Mouse (Mus musculus) forebrain, embryonic 13.5 days (tissue): ENCODE results near the gene Obscn. TPM values are rescaled to one million over a fixed set of nuclear protein-coding genes. Genes with fewer than 3 reads are reported as not detected.

ENCODE experiments used
- ATAC-seq: fragments of 200-750 bp; cut with Nextera tagmentation; 2 replicates; pipeline ENCODE4 v1.8.0; 2017
- H3K27ac ChIP-seq: fragments of 300-500 bp; sonication (generic); 2 replicates; pipeline ENCODE4 v1.5.1; 2015; ENCODE audit warnings: inconsistent platforms, mild to moderate bottlenecking, moderate library complexity
- H3K27me3 ChIP-seq: fragments of 300-500 bp; sonication (generic); 2 replicates; pipeline ENCODE4 v1.6.1; 2015; ENCODE audit warnings: mild to moderate bottlenecking, inconsistent platforms
- H3K36me3 ChIP-seq: fragments of 300-500 bp; sonication (generic); 2 replicates; pipeline ENCODE4 v1.6.1; 2015; ENCODE audit warnings: mild to moderate bottlenecking, inconsistent platforms; ENCODE audit not compliant: poor library complexity, severe bottlenecking
- H3K4me1 ChIP-seq: fragments of 300-500 bp; sonication (generic); 2 replicates; pipeline ENCODE4 v1.6.1; 2015; ENCODE audit warnings: inconsistent platforms
- H3K4me2 ChIP-seq: fragments of 300-500 bp; sonication (generic); 2 replicates; pipeline ENCODE4 v1.6.1; 2015; ENCODE audit warnings: inconsistent platforms, mild to moderate bottlenecking, moderate library complexity
- H3K4me3 ChIP-seq: fragments of 300-500 bp; sonication (generic); 2 replicates; pipeline ENCODE4 v1.5.1; 2015; ENCODE audit warnings: mild to moderate bottlenecking, inconsistent platforms
- H3K9ac ChIP-seq: fragments of 300-500 bp; sonication (generic); 2 replicates; pipeline ENCODE4 v1.6.1; 2015; ENCODE audit warnings: mild to moderate bottlenecking, inconsistent platforms
- H3K9me3 ChIP-seq: fragments of 300-500 bp; sonication (generic); replicated peaks from 2 replicates; pipeline ENCODE4 v1.6.1; 2016; ENCODE audit warnings: inconsistent platforms
- WGBS: fragments of 180-500 bp; shearing (Covaris S2); methylation state at CpG from one replicate; pipeline ENCODE4 v1.1.7; 2015; 5-methylcytosine and 5-hydroxymethylcytosine counted together
- polyA plus RNA-seq: library from polyadenylated mRNA; unstranded; fragments of >200 nt; fragmentation: Nextera tagmentation; extraction: Ambion mirVana; gene quantifications from 2 replicates; pipeline ENCODE4 v1.2.1, GENCODE M21; 2015

Gene Obscn
- polyA plus RNA-seq, 1 experiment from 2014 or later, result 0.04 TPM

- no peak for ATAC-seq
- Histone ChIP-seq H3K27me3 (peaks cover 3% of the 10 kb centered on the region; the same call in 1 of the 2 replicates), H3K4me1 (peaks cover 10% of the 10 kb centered on the region), H3K4me3 (no peak overlapping the region), H3K9me3 (peaks cover 6% of the 10 kb centered on the region; the same call in 1 of the 2 replicates), H3K27ac (no peak overlapping the region), H3K36me3 (peaks cover 10% of the 10 kb centered on the region; the same call in 1 of the 2 replicates), H3K9ac (no peak overlapping the region), H3K4me2 (no peak overlapping the region)
- WGBS, result 86% methylated on average over 7 of the region's 7 CpGs
These were observed 172.0 kb downstream of the Obscn start for GRCm38 (mm10) chr11:58964216-58964615.

GRCm38 (mm10) chr11:58963543-58963942 is 172.7 kb downstream of the Obscn start:
- Histone ChIP-seq H3K4me1 (peaks cover 16% of the 10 kb centered on the region), H3K9me3 (peaks cover 6% of the 10 kb centered on the region; the same call in 1 of the 2 replicates), H3K4me3 (no peak overlapping the region), H3K9ac (no peak overlapping the region), H3K36me3 (peaks cover 9% of the 10 kb centered on the region; the same call in 1 of the 2 replicates), H3K4me2 (no peak overlapping the region), H3K27me3 (peaks cover 3% of the 10 kb centered on the region; the same call in 1 of the 2 replicates), H3K27ac (no peak overlapping the region)
- 33% methylated on average over 17 of the region's 17 CpGs for WGBS
- no peak for ATAC-seq

- Histone ChIP-seq H3K36me3 (peaks cover 12% of the 10 kb centered on the region), H3K4me3 (no peak overlapping the region), H3K4me2 (no peak overlapping the region), H3K9me3 (peaks cover 6% of the 10 kb centered on the region; the same call in 1 of the 2 replicates), H3K4me1 (peaks cover 36% of the 10 kb centered on the region), H3K27ac (no peak overlapping the region), H3K9ac (no peak overlapping the region), H3K27me3 (peaks cover 3% of the 10 kb centered on the region; the same call in 1 of the 2 replicates)
- WGBS, result 69% methylated on average over 50 of the region's 50 CpGs
- no peak for ATAC-seq
These were observed 174.6 kb downstream of the Obscn start for GRCm38 (mm10) chr11:58961364-58962177.

- peaks cover 43% of the 10 kb centered on the region for H3K4me1 ChIP-seq
These were observed 176.2 kb downstream of the Obscn start for GRCm38 (mm10) chr11:58959921-58960465.

GRCm38 (mm10) chr11:58959186-58959825 is 176.9 kb downstream of the Obscn start:
- Histone ChIP-seq H3K4me1 (peaks cover 43% of the 10 kb centered on the region), H3K36me3 (peaks cover 12% of the 10 kb centered on the region), H3K27me3 (peaks cover 3% of the 10 kb centered on the region; the same call in 1 of the 2 replicates), H3K4me2 (peak overlapping the region; percentile 74), H3K9me3 (peaks cover 6% of the 10 kb centered on the region; the same call in 1 of the 2 replicates), H3K9ac (peak overlapping the region; percentile 75), H3K4me3 (peak overlapping the region; percentile 49), H3K27ac (peak overlapping the region; percentile 68)
- WGBS, result 38% methylated on average over 15 of the region's 15 CpGs
- no peak for ATAC-seq

More at GRCm38 (mm10) chr11:58959921-58960465, 176.2 kb downstream of the Obscn start:
- peak; percentile 86 for ATAC-seq
- peaks cover 12% of the 10 kb centered on the region for H3K36me3 ChIP-seq
- peak overlapping the region; percentile 74 for H3K4me2 ChIP-seq
- peak overlapping the region; percentile 49 for H3K4me3 ChIP-seq
- H3K27me3 ChIP-seq, result peaks cover 3% of the 10 kb centered on the region; the same call in 1 of the 2 replicates
- peak overlapping the region; percentile 68 for H3K27ac ChIP-seq
- WGBS, result 3% methylated on average over 40 of the region's 40 CpGs
- peak overlapping the region; percentile 75 for H3K9ac ChIP-seq
- peaks cover 6% of the 10 kb centered on the region; the same call in 1 of the 2 replicates for H3K9me3 ChIP-seq

GRCm38 (mm10) chr11:58958536-58958935 is 177.7 kb downstream of the Obscn start:
- peak overlapping the region; percentile 95; the same call in 1 of the 2 replicates for H3K4me3 ChIP-seq
- H3K27me3 ChIP-seq, result peaks cover 3% of the 10 kb centered on the region; the same call in 1 of the 2 replicates
- H3K27ac ChIP-seq, result no peak overlapping the region
- H3K9me3 ChIP-seq, result peaks cover 6% of the 10 kb centered on the region; the same call in 1 of the 2 replicates
- 89% methylated on average over 6 of the region's 6 CpGs for WGBS
- H3K36me3 ChIP-seq, result peaks cover 12% of the 10 kb centered on the region
- ATAC-seq, result no peak
- peaks cover 43% of the 10 kb centered on the region for H3K4me1 ChIP-seq
- H3K9ac ChIP-seq, result no peak overlapping the region
- H3K4me2 ChIP-seq, result peak overlapping the region; percentile 91

- H3K9ac ChIP-seq, result peak overlapping the region; percentile 100
- peak overlapping the region; percentile 95 for H3K4me3 ChIP-seq
- H3K27me3 ChIP-seq, result peaks cover 3% of the 10 kb centered on the region; the same call in 1 of the 2 replicates
- peak overlapping the region; percentile 91 for H3K4me2 ChIP-seq
- H3K9me3 ChIP-seq, result peaks cover 6% of the 10 kb centered on the region; the same call in 1 of the 2 replicates
- no peak for ATAC-seq
- WGBS, result 81% methylated on average over 5 of the region's 5 CpGs
- H3K27ac ChIP-seq, result no peak overlapping the region
- peaks cover 12% of the 10 kb centered on the region for H3K36me3 ChIP-seq
- H3K4me1 ChIP-seq, result peaks cover 49% of the 10 kb centered on the region
These were observed 178.8 kb downstream of the Obscn start for GRCm38 (mm10) chr11:58957226-58957914.

GRCm38 (mm10) chr11:58955868-58956257 is 180.3 kb downstream of the Obscn start:
- Histone ChIP-seq H3K27ac (peak overlapping the region; percentile 100), H3K9me3 (no peaks in the 10 kb centered on the region), H3K9ac (peak overlapping the region; percentile 100), H3K27me3 (no peaks in the 10 kb centered on the region), H3K4me2 (peak overlapping the region; percentile 91), H3K36me3 (peaks cover 12% of the 10 kb centered on the region), H3K4me3 (peak overlapping the region; percentile 95), H3K4me1 (peaks cover 62% of the 10 kb centered on the region)
- no peak for ATAC-seq
- WGBS, result 14% methylated on average over 8 of the region's 8 CpGs

GRCm38 (mm10) chr11:58955143-58955867 is 180.9 kb downstream of the Obscn start:
- peak overlapping the region; percentile 91 for H3K4me2 ChIP-seq
- no peaks in the 10 kb centered on the region for H3K9me3 ChIP-seq
- peaks cover 66% of the 10 kb centered on the region for H3K4me1 ChIP-seq
- peak overlapping the region; percentile 100 for H3K27ac ChIP-seq
- no peak for ATAC-seq
- H3K27me3 ChIP-seq, result no peaks in the 10 kb centered on the region
- peaks cover 12% of the 10 kb centered on the region for H3K36me3 ChIP-seq
- peak overlapping the region; percentile 100 for H3K9ac ChIP-seq
- under 1% methylated on average over 20 of the region's 20 CpGs for WGBS
- peak overlapping the region; percentile 95 for H3K4me3 ChIP-seq

GRCm38 (mm10) chr11:58954420-58955142 is 181.6 kb downstream of the Obscn start, which contains the start of the genes Hist3h2a and Trim17:
Gene Hist3h2a, plus strand, starts transcription at chr11:58954685.
Gene Trim17, plus strand, starts transcription at chr11:58954685.
- Histone ChIP-seq H3K4me3 (peak within 1 kb of the TSS; percentile 95), H3K9ac (peak within 1 kb of the TSS; percentile 100), H3K27ac (peak within 1 kb of the TSS; percentile 100), H3K36me3 (peaks cover 12% of the 10 kb centered on the region), H3K9me3 (no peaks in the 10 kb centered on the region), H3K4me2 (peak within 1 kb of the TSS; percentile 91), H3K4me1 (peaks cover 64% of the 10 kb centered on the region), H3K27me3 (no peaks in the 10 kb centered on the region)
- under 1% methylated on average over 49 of the region's 49 CpGs for WGBS
- peak; percentile 90 for ATAC-seq
